Mouse (Mus musculus) heart, embryonic 16.5 days (tissue): ENCODE data around the gene Ccdc73. TPM values are rescaled to one million over a fixed set of nuclear protein-coding genes. Genes with fewer than 3 reads are reported as not detected.
"Not testable (repeated sequence)": the region's sequence is repeated elsewhere in the genome, so short reads cannot be mapped to it uniquely, and the experiment has no call there.

ENCODE experiments used
- ATAC-seq: fragments of 200-750 bp; cut with Nextera tagmentation; replicated peaks from 2 replicates; pipeline ENCODE4 v1.8.0; 2017; ENCODE audit warnings: moderate number of reproducible peaks; ENCODE audit not compliant: insufficient read depth, low FRiP score; ENCODE audit errors: extremely low read depth
- H3K27ac ChIP-seq: fragments of 300-500 bp; sonication (generic); 2 replicates; pipeline ENCODE4 v1.5.1; 2014; ENCODE audit warnings: mild to moderate bottlenecking, low read length, control low read depth, moderate library complexity
- H3K27me3 ChIP-seq: fragments of 300-500 bp; sonication (generic); 2 replicates; pipeline ENCODE4 v1.6.1; 2014; ENCODE audit warnings: low read length, mixed read lengths; ENCODE audit not compliant: control insufficient read depth, insufficient read depth
- H3K36me3 ChIP-seq: fragments of 300-500 bp; sonication (generic); 2 replicates; pipeline ENCODE4 v1.6.1; 2014; ENCODE audit not compliant: control insufficient read depth, insufficient read depth
- H3K4me1 ChIP-seq: fragments of 300-500 bp; sonication (generic); 2 replicates; pipeline ENCODE4 v1.6.1; 2014; ENCODE audit warnings: low read length, mixed read lengths; ENCODE audit not compliant: control insufficient read depth, insufficient read depth
- H3K4me2 ChIP-seq: fragments of 300-500 bp; sonication (generic); 2 replicates; pipeline ENCODE4 v1.6.1; 2014; ENCODE audit warnings: low read depth, mild to moderate bottlenecking, control low read depth, low read length
- H3K4me3 ChIP-seq: fragments of 300-500 bp; sonication (generic); 2 replicates; pipeline ENCODE4 v1.5.1; 2014; ENCODE audit warnings: mild to moderate bottlenecking, control low read depth, low read length
- H3K9ac ChIP-seq: fragments of 300-500 bp; sonication (generic); 2 replicates; pipeline ENCODE4 v1.6.1; 2014; ENCODE audit warnings: low read length, control low read depth
- H3K9me3 ChIP-seq: fragments of 300-500 bp; sonication (generic); replicated peaks from 2 replicates; pipeline ENCODE4 v1.6.1; 2016; ENCODE audit warnings: low read length; ENCODE audit not compliant: control insufficient read depth
- WGBS: fragments of 180-500 bp; shearing (Covaris S2); extraction: QIAGEN DNeasy Blood & Tissue Kit; methylation state at CpG from one replicate; pipeline ENCODE4 v1.1.7; 2014; 5-methylcytosine and 5-hydroxymethylcytosine counted together
- polyA plus RNA-seq: library from polyadenylated mRNA; unstranded; fragments of >200 nt; fragmentation: Nextera tagmentation; extraction: Ambion mirVana; gene quantifications from 2 replicates; pipeline ENCODE4 v1.2.1, GENCODE M21; 2015

Gene Ccdc73
- 4.4 and 4.8 TPM in 2 replicates for polyA plus RNA-seq

DNA sequence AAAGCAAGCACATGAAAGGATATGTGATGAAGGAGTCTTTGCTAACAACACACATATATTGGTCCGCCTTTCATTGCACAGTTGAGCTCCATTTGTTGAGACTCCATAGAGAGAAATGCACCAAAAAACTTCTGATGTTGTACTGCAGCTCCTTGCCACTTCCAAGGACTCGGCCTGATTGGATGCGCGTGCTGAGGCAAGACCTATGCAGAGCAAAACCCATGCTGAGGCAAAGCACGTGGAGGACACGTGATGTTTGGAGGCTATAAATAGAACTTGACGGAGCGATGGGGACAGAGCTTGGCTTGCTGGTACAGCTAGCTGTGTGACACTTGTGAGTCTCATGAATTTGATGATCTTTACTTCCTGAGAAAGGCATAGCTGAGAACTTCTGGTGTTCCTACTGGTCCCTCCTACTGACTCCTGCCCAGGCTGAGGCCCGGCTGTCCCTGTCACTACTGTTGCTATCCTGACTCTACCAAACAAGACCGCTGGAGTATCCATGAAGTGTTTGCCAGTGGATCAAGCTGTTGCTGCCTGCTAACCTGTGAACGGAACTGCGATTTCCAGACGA, at the start of gene Ccdc73:
Ccdc73 (plus strand) TSS at position 524 of the 574 bp plus-strand sequence.
- Histone ChIP-seq H3K9me3 (no peaks in the 10 kb centered on the region; the same call in 1 of the 2 replicates), H3K4me3 (no peak within 1 kb of the TSS), H3K27ac (no peak within 1 kb of the TSS), H3K9ac (no peak within 1 kb of the TSS), H3K4me1 (no peaks in the 10 kb centered on the region), H3K36me3 (no peaks in the 10 kb centered on the region), H3K27me3 (no peaks in the 10 kb centered on the region), H3K4me2 (no peak within 1 kb of the TSS)
- no peak for ATAC-seq
- WGBS = 68% methylated on average over 13 of the region's 13 CpGs

- not testable (repeated sequence) for H3K9me3 ChIP-seq, H3K9ac ChIP-seq, H3K36me3 ChIP-seq, H3K4me2 ChIP-seq, H3K27me3 ChIP-seq, ATAC-seq, H3K27ac ChIP-seq, H3K4me3 ChIP-seq, H3K4me1 ChIP-seq
- WGBS = 85% methylated on average over 3 of the region's 3 CpGs
Measured at GRCm38 (mm10) chr2:104818763-104819162, 48.8 kb upstream of the Ccdc73 start.

- 82% methylated on average over 4 of the region's 4 CpGs for WGBS
- H3K36me3 ChIP-seq = no peaks in the 10 kb centered on the region
- H3K27me3 ChIP-seq = no peaks in the 10 kb centered on the region
- no peak for ATAC-seq
- no peak overlapping the region for H3K4me2 ChIP-seq
- H3K4me1 ChIP-seq = no peaks in the 10 kb centered on the region
- H3K9me3 ChIP-seq = no peaks in the 10 kb centered on the region
- H3K9ac ChIP-seq = no peak overlapping the region
- H3K27ac ChIP-seq = no peak overlapping the region
- H3K4me3 ChIP-seq = no peak overlapping the region
Measured at GRCm38 (mm10) chr2:104826191-104826590, 41.4 kb upstream of the Ccdc73 start.

DNA sequence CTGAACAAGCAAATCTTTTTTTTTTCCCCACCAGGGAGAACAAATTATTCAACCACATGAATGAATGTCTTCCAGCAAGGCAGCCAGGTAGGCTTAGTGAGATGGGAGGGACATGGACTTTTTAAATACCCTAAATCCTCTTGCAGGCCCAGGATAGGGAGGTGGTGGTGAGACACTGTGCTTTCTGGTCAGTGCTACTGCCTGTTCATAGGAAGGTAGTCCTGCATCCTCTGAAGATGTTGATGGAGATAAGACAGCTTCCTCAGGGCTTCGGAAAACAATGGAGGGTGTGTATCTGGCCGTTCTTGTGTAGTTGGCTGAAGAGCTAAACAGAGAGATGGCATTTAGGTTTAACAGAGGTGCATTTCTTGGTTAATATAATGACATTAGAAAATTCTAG, 35.1 kb upstream of the Ccdc73 start:
- Histone ChIP-seq H3K27ac (no peak overlapping the region), H3K27me3 (no peaks in the 10 kb centered on the region), H3K4me2 (no peak overlapping the region), H3K4me3 (no peak overlapping the region), H3K36me3 (no peaks in the 10 kb centered on the region), H3K9ac (no peak overlapping the region), H3K4me1 (no peaks in the 10 kb centered on the region), H3K9me3 (no peaks in the 10 kb centered on the region)
- no peak for ATAC-seq
- 59% methylated on average over 2 of the region's 2 CpGs for WGBS

DNA sequence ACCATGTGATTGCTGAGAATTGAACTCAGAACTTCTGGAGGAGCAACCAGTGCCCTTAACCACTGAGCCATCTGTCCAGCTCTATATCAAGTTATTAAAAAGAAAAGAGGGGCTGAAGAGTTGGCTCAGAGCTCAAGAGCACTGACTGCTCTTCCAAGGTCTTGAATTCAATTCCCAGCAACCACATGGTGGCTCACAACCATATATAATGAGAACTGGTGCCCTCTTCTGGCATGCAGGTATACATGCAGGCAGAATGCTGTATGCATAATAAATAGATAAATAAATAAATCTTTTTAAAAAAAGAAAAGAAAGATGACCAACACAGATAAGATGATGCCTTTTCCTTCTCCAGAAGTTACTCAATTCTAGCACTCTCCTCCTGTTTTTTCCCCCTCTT, 26.6 kb upstream of the Ccdc73 start:
- Histone ChIP-seq H3K4me3 (no peak overlapping the region), H3K9ac (no peak overlapping the region), H3K27ac (no peak overlapping the region), H3K36me3 (no peaks in the 10 kb centered on the region), H3K27me3 (no peaks in the 10 kb centered on the region), H3K4me2 (no peak overlapping the region), H3K9me3 (peaks cover 3% of the 10 kb centered on the region), H3K4me1 (no peaks in the 10 kb centered on the region)
- no peak for ATAC-seq

DNA sequence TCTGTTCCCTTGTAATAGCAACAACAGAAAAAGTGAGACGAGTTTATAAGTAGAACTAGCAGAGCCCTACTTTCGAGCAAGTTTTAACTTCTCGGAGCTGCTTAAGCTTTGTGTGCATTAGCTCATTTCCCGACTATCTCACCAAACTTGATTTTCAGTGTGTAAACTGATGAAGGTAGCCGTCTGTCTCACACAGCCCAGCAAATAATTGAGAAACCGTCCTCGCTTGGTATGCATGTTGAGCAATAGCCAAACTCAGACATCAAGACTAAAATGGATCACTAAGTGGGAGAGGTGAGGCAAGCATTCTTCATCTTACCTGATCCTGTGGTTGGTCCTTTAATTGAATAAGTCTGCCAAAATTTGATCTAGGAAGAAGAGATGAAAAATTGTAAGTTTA, 25.9 kb upstream of the Ccdc73 start:
- no peak overlapping the region for H3K4me2 ChIP-seq
- peaks cover 3% of the 10 kb centered on the region for H3K9me3 ChIP-seq
- H3K36me3 ChIP-seq = no peaks in the 10 kb centered on the region
- H3K9ac ChIP-seq = no peak overlapping the region
- no peaks in the 10 kb centered on the region for H3K4me1 ChIP-seq
- no peak for ATAC-seq
- WGBS = 73% methylated on average over 7 of the region's 7 CpGs
- H3K27me3 ChIP-seq = no peaks in the 10 kb centered on the region
- no peak overlapping the region for H3K27ac ChIP-seq
- H3K4me3 ChIP-seq = no peak overlapping the region

DNA sequence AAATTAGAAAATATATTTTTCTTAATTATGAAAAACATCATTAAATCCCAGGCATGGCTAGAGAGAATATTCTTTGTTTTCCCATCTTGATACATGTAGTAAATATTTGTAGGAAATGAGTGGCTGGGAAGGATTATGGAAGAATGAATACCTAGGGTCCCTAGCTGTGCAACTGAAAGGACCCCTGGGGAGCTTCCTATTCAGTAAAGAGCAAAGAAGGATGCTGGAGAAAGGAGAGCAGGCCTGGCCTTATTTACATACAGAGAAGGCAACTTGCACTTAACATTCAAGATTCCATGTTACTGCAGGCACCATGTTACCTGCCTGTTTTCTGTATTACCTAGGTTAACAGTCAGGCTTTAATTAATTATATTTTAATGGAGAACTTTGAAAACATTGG, 25.0 kb upstream of the Ccdc73 start:
- Histone ChIP-seq H3K4me1 (no peaks in the 10 kb centered on the region), H3K27ac (no peak overlapping the region), H3K4me2 (no peak overlapping the region), H3K4me3 (no peak overlapping the region), H3K36me3 (no peaks in the 10 kb centered on the region), H3K9ac (no peak overlapping the region), H3K27me3 (no peaks in the 10 kb centered on the region), H3K9me3 (peaks cover 3% of the 10 kb centered on the region)
- no peak for ATAC-seq

DNA sequence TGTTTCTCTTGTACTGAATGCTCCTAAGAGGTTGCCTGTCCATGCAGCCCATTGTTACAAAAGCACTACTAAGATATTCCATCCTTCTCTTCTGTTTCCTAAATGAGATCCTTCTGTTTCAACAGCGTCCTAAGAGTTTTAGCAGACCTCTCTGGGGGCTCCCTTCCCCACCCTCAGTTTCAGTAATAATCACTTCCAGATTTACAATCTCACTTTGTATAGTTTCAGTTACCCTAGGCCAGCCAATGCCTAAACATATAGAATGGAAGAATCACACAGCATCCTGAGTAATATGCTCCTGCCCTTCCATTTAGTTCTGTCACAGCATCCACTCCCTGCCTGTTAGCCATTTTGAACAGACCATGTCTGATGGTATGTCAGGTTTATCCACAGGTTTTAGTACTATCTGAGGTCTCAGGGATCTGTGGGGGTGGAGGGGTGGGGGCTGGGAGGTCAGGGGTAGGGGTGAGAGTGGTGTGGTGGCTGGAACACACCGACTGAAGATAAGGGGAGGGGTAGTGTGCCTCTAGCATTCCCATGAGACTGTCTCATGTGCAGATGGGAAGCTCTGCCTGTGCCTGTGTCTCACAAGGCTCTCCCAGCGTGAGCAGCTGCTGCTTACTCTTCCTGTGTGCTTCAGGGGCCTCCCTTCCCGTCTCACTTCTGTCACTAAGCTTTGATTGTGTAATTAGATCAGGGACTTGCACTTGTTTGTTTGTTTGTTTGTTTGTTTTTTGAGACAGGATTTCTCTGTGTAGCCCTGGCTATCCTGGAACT, 20.8 kb upstream of the Ccdc73 start:
- no peak overlapping the region for H3K9ac ChIP-seq
- H3K27ac ChIP-seq = no peak overlapping the region
- H3K4me2 ChIP-seq = no peak overlapping the region
- peaks cover 6% of the 10 kb centered on the region; the same call in 1 of the 2 replicates for H3K27me3 ChIP-seq
- 39% methylated on average over 4 of the region's 4 CpGs for WGBS
- no peak for ATAC-seq
- H3K36me3 ChIP-seq = no peaks in the 10 kb centered on the region
- H3K4me1 ChIP-seq = peaks cover 5% of the 10 kb centered on the region
- no peak overlapping the region for H3K4me3 ChIP-seq
- no peaks in the 10 kb centered on the region for H3K9me3 ChIP-seq

- Histone ChIP-seq H3K36me3 (no peaks in the 10 kb centered on the region), H3K9me3 (no peaks in the 10 kb centered on the region), H3K4me3 (no peak overlapping the region), H3K4me1 (peaks cover 5% of the 10 kb centered on the region), H3K27me3 (peaks cover 6% of the 10 kb centered on the region; the same call in 1 of the 2 replicates), H3K27ac (no peak overlapping the region), H3K4me2 (no peak overlapping the region), H3K9ac (no peak overlapping the region)
- 46% methylated on average over 2 of the region's 2 CpGs for WGBS
- no peak for ATAC-seq
Measured at GRCm38 (mm10) chr2:104847645-104848044, 20.0 kb upstream of the Ccdc73 start.
